Mouse (Mus musculus) liver (tissue): ENCODE results near the gene Mybl2.

Source experiments
- DNase-seq: peaks from one replicate; pipeline ENCODE4 v3.0.0-alpha.2; 2020; ENCODE audit warnings: mixed read lengths

The Mybl2 gene

DNA sequence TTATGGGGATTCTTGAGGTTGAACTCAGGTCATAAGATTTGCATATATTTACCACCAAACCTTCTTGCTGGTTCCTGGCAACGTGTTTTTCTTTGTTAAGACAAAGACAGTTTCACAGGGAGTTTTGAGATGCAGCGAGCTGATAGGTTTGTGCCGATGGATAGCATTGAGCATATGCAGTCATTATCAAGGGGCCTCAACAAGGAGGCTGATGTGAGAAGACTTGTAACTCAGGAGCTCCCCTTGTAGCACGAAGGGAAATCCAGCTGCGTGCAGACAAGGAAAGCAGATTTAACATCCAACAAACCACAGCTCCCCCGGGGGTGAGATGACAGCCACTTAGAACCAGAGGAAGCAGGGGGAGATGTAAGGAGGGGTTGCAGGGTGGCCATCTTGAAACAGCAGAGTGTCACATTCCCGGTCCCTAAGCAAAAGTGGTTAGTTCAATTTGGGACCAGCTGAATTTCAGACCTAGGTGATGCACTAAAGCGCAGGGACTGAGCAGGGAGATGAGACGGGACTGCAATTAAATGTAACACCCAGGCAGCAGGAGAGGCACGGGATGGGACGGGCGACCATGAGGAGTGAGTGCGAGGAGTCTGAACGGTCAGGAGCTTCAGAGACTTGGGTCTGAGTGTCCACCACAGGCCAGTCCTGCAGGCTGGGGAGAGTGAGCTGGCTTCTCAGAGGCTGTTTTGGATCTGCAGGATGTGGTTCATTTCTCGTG, 66.3 kb downstream of the Mybl2 start:
- no peak for DNase-seq

DNA sequence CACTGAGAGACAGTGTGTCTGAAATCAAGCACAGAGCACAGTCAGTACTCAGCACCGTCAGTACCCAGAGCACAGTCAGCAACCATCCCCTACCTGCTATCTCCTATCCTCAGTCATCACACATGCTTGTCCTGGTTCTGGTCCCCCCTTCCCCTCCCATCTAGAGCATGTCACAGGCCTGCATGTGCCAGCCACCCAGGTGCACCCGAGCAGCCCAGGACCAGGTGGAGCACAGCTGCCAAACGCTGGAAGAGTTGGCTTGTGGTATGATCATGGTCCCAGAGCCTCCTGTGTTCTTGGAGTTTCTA, 66.8 kb downstream of the Mybl2 start:
- DNase-seq: no peak

DNA sequence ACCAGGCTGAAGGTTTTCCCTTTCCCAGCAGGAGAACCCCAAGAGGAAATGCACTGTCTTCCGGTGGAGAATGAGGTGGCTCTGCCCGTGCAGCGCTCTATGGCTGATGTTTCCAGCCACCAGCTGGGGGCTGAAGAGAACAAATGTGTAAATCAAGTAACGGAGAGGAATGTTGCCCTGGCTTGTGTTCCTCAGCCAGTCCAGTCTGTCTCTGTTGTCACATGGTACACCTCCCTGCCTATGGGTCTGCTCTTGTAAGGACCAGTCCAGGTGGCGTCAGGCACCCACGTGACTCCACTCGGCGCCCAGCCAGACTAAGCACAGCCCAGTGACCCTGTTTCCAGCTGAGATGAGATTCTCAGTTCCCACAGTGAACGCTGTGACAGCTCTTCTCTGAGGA, 67.8 kb downstream of the Mybl2 start:
- peak; percentile 46 for DNase-seq

DNA sequence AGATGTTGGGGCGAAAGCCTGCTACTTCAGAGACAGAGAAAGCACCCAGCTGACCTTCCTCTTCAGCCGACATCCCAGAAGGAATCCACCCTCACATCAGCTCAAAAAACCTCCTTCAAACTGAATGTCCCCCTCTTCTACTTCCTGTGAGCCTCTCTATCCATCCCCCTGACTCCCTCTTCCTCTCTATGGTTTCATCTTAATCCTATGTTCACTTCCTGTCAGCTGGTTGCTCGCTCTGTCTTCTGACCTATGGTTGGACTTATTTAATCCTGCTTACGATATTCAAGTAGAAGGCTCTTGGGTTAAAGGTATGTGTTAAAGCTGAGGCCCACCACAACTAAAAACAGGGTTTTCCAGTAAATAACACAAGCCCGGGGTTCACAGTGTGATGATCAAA, 69.0 kb downstream of the Mybl2 start:
- no peak for DNase-seq

DNA sequence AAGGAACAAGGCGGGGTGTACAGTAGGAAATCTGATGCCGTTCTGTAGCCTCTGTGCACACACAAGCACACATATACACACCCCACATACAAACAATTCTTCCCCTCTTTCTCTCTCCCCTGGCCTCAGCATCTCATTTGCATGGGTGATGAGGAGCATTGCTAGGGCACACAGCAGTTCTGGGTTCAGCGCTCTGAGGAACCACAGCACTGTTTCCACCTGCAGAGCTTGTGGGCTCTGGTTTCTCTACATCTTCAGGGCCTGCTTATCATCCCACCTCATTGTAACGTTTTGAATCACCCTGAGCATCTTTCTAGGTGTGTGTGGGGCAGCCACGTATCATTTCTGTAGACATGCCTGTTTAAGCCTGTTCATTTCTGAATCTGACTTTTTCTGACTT, 76.3 kb downstream of the Mybl2 start:
- no peak for DNase-seq

DNA sequence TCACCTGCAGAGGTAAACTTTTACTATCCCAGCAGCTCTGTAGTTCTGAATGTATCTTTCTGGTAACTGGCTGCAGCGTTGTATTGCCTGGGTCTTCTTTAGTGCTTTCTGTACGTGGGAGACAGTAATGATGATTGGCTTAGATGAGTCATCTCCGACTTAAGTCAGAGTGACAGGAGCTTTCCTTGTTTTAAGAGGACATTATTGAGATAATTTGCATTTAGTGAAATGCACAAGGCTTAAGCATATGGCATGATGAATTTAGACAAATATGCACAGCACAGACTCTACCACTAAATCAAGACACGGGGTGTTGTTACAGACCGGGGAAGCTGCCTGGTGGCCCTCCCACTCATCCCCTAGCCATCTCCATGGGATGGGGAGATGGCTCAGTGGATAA, 77.8 kb downstream of the Mybl2 start:
- no peak for DNase-seq
